Mouse (Mus musculus) liver, embryonic 16.5 days (tissue): ENCODE measurements at regions not wholly inside any gene's neighbourhood (a gene's known extent, or its start where the extent isn't known, plus 50 kb on each side); places are given as distances from the start of the nearest gene placed in this dataset.
"Not testable (repeated sequence)": the region's sequence is repeated elsewhere in the genome, so short reads cannot be mapped to it uniquely, and the experiment has no call there.

Experiments
- ATAC-seq: fragments of 200-750 bp; cut with Nextera tagmentation; 2 replicates; pipeline ENCODE4 v1.8.0; 2017; ENCODE audit warnings: low read depth, mild to moderate bottlenecking, moderate number of reproducible peaks, moderate library complexity
- H3K27ac ChIP-seq: fragments of 300-500 bp; sonication (generic); 2 replicates; pipeline ENCODE4 v1.5.1; 2014; ENCODE audit warnings: mild to moderate bottlenecking, low read length
- H3K27me3 ChIP-seq: fragments of 300-500 bp; sonication (generic); 2 replicates; pipeline ENCODE4 v1.6.1; 2014; ENCODE audit warnings: low read depth, low read length, mixed read lengths; ENCODE audit not compliant: control insufficient read depth, insufficient read depth
- H3K36me3 ChIP-seq: fragments of 300-500 bp; sonication (generic); 2 replicates; pipeline ENCODE4 v1.6.1; 2014; ENCODE audit warnings: mild to moderate bottlenecking; ENCODE audit not compliant: control insufficient read depth, insufficient read depth
- H3K4me1 ChIP-seq: fragments of 300-500 bp; sonication (generic); 2 replicates; pipeline ENCODE4 v1.6.1; 2014; ENCODE audit warnings: low read depth, low read length, mixed read lengths; ENCODE audit not compliant: control insufficient read depth
- H3K4me2 ChIP-seq: fragments of 300-500 bp; sonication (generic); 2 replicates; pipeline ENCODE4 v1.6.1; 2014; ENCODE audit warnings: low read depth, low read length, mixed read lengths
- H3K4me3 ChIP-seq: fragments of 300-500 bp; sonication (generic); 2 replicates; pipeline ENCODE4 v1.5.1; 2014; ENCODE audit warnings: low read depth, mild to moderate bottlenecking, low read length
- H3K9ac ChIP-seq: fragments of 300-500 bp; sonication (generic); 2 replicates; pipeline ENCODE4 v1.6.1; 2014; ENCODE audit warnings: low read depth, low read length
- H3K9me3 ChIP-seq: fragments of 300-500 bp; sonication (generic); replicated peaks from 2 replicates; pipeline ENCODE4 v1.6.1; 2016; ENCODE audit warnings: low read length; ENCODE audit not compliant: control insufficient read depth
- whole genome bisulfite sequencing: fragments of 180-500 bp; shearing (Covaris S2); extraction: QIAGEN DNeasy Blood & Tissue Kit; methylation state at CpG from one replicate; pipeline ENCODE4 v1.1.7; 2014; ENCODE audit not compliant: insufficient replicate concordance; 5-methylcytosine and 5-hydroxymethylcytosine counted together

- H3K4me2 ChIP-seq, H3K4me3 ChIP-seq, H3K27ac ChIP-seq, H3K36me3 ChIP-seq, H3K27me3 ChIP-seq, ATAC-seq, H3K4me1 ChIP-seq, H3K9me3 ChIP-seq, H3K9ac ChIP-seq: not testable (repeated sequence)
- WGBS, result 48% methylated on average over 5 of the region's 5 CpGs
Observed at GRCm38 (mm10) chr1:189128246-189128645, 120.6 kb upstream of the Kctd3 start.

GRCm38 (mm10) chr1:189127367-189127766 is 119.7 kb upstream of the Kctd3 start:
- ATAC-seq, result no peak

GRCm38 (mm10) chr1:189119941-189120735 is 112.5 kb upstream of the Kctd3 start:
- 63% methylated on average over 6 of the region's 6 CpGs for WGBS

More at GRCm38 (mm10) chr1:189127367-189127766, 119.7 kb upstream of the Kctd3 start:
- H3K36me3 ChIP-seq, result no peaks in the 10 kb centered on the region
- no peak overlapping the region for H3K4me3 ChIP-seq
- H3K27me3 ChIP-seq, result no peaks in the 10 kb centered on the region
- no peaks in the 10 kb centered on the region for H3K4me1 ChIP-seq
- H3K9ac ChIP-seq, result no peak overlapping the region
- 44% methylated on average over 5 of the region's 5 CpGs for WGBS
- no peak overlapping the region for H3K27ac ChIP-seq
- no peak overlapping the region for H3K4me2 ChIP-seq
- H3K9me3 ChIP-seq, result no peaks in the 10 kb centered on the region

GRCm38 (mm10) chr1:189119005-189119404 is 111.4 kb upstream of the Kctd3 start:
- H3K27ac ChIP-seq, H3K4me1 ChIP-seq, H3K9ac ChIP-seq, ATAC-seq, H3K27me3 ChIP-seq, H3K9me3 ChIP-seq, H3K4me2 ChIP-seq, H3K36me3 ChIP-seq, H3K4me3 ChIP-seq: not testable (repeated sequence)
- 19% methylated on average over 1 of the region's 1 CpGs for WGBS

More at GRCm38 (mm10) chr1:189119941-189120735, 112.5 kb upstream of the Kctd3 start:
- Histone ChIP-seq H3K9ac (no peak overlapping the region), H3K4me3 (no peak overlapping the region), H3K27me3 (no peaks in the 10 kb centered on the region), H3K4me1 (no peaks in the 10 kb centered on the region), H3K9me3 (no peaks in the 10 kb centered on the region), H3K27ac (no peak overlapping the region), H3K36me3 (no peaks in the 10 kb centered on the region), H3K4me2 (no peak overlapping the region)
- ATAC-seq, result no peak

- ATAC-seq, result no peak
- no peak overlapping the region for H3K27ac ChIP-seq
Observed at GRCm38 (mm10) chr1:189118582-189118981, 110.9 kb upstream of the Kctd3 start.

GRCm38 (mm10) chr1:189115914-189116313 is 108.3 kb upstream of the Kctd3 start:
- Histone ChIP-seq H3K27ac (no peak overlapping the region), H3K9me3 (no peaks in the 10 kb centered on the region), H3K9ac (no peak overlapping the region), H3K4me1 (no peaks in the 10 kb centered on the region), H3K36me3 (no peaks in the 10 kb centered on the region), H3K4me2 (no peak overlapping the region), H3K4me3 (no peak overlapping the region), H3K27me3 (no peaks in the 10 kb centered on the region)
- no peak for ATAC-seq
- 71% methylated on average over 8 of the region's 8 CpGs for WGBS

More at GRCm38 (mm10) chr1:189118582-189118981, 110.9 kb upstream of the Kctd3 start:
- Histone ChIP-seq H3K4me1 (no peaks in the 10 kb centered on the region), H3K9me3 (no peaks in the 10 kb centered on the region), H3K27me3 (no peaks in the 10 kb centered on the region), H3K9ac (no peak overlapping the region), H3K4me3 (no peak overlapping the region), H3K4me2 (no peak overlapping the region), H3K36me3 (no peaks in the 10 kb centered on the region)
- 26% methylated on average over 5 of the region's 5 CpGs for WGBS

GRCm38 (mm10) chr1:189115279-189115678 is 107.6 kb upstream of the Kctd3 start:
- WGBS, result 82% methylated on average over 1 of the region's 1 CpGs
- Histone ChIP-seq H3K27me3 (no peaks in the 10 kb centered on the region), H3K4me2 (no peak overlapping the region), H3K27ac (no peak overlapping the region), H3K36me3 (no peaks in the 10 kb centered on the region), H3K4me1 (no peaks in the 10 kb centered on the region), H3K9ac (no peak overlapping the region), H3K9me3 (no peaks in the 10 kb centered on the region), H3K4me3 (no peak overlapping the region)
- ATAC-seq, result no peak

GRCm38 (mm10) chr1:189108260-189109035 is 100.8 kb upstream of the Kctd3 start:
- no peak for ATAC-seq
- WGBS, result 57% methylated on average over 8 of the region's 8 CpGs

GRCm38 (mm10) chr1:189107841-189108240 is 100.2 kb upstream of the Kctd3 start:
- Histone ChIP-seq H3K4me2 (no peak overlapping the region), H3K36me3 (no peaks in the 10 kb centered on the region), H3K4me3 (no peak overlapping the region), H3K27ac (no peak overlapping the region), H3K4me1 (no peaks in the 10 kb centered on the region), H3K27me3 (no peaks in the 10 kb centered on the region), H3K9ac (no peak overlapping the region), H3K9me3 (no peaks in the 10 kb centered on the region)
- no peak for ATAC-seq
- 56% methylated on average over 8 of the region's 8 CpGs for WGBS

More at GRCm38 (mm10) chr1:189108260-189109035, 100.8 kb upstream of the Kctd3 start:
- Histone ChIP-seq H3K4me2 (no peak overlapping the region), H3K27me3 (no peaks in the 10 kb centered on the region), H3K4me1 (no peaks in the 10 kb centered on the region), H3K36me3 (no peaks in the 10 kb centered on the region), H3K4me3 (no peak overlapping the region), H3K9me3 (no peaks in the 10 kb centered on the region), H3K9ac (no peak overlapping the region), H3K27ac (no peak overlapping the region)
